Mouse (Mus musculus) ES-Bruce4 (cell line): ENCODE measurements around the gene Scfd2. TPM values are rescaled to one million over a fixed set of nuclear protein-coding genes. Genes with fewer than 3 reads are reported as not detected.

Experiments used
- H3K27ac ChIP-seq: 2 replicates; pipeline ENCODE4 v1.5.1; 2012; ENCODE audit warnings: low read length, inconsistent platforms; ENCODE audit not compliant: insufficient read depth
- H3K27me3 ChIP-seq: 2 replicates; pipeline ENCODE4 v1.6.1; 2012; ENCODE audit warnings: mild to moderate bottlenecking, low read length, inconsistent platforms; ENCODE audit not compliant: control insufficient read depth, poor library complexity, insufficient read depth, severe bottlenecking
- H3K36me3 ChIP-seq: 2 replicates; pipeline ENCODE4 v1.6.1; 2012; ENCODE audit warnings: inconsistent platforms, mild to moderate bottlenecking, low read length, moderate library complexity; ENCODE audit not compliant: control insufficient read depth, poor library complexity, insufficient read depth, severe bottlenecking
- H3K4me1 ChIP-seq: one replicate; pipeline ENCODE4 v1.8.1; 2011; ENCODE audit warnings: low read length; ENCODE audit not compliant: control insufficient read depth, insufficient read depth
- H3K4me3 ChIP-seq: 2 replicates; pipeline ENCODE4 v1.5.1; 2011; ENCODE audit warnings: low read depth, mild to moderate bottlenecking, low read length
- H3K9ac ChIP-seq: 2 replicates; pipeline ENCODE4 v1.6.1; 2012; ENCODE audit warnings: low read depth, mild to moderate bottlenecking, inconsistent platforms; ENCODE audit not compliant: poor library complexity, severe bottlenecking
- H3K9me3 ChIP-seq: replicated peaks from 2 replicates; pipeline ENCODE4 v1.6.1; 2012; ENCODE audit warnings: mild to moderate bottlenecking, low read length, inconsistent platforms; ENCODE audit not compliant: control insufficient read depth, poor library complexity, insufficient read depth, severe bottlenecking
- CTCF ChIP-seq: IDR thresholded peaks from one replicate; pipeline ENCODE4 v1.8.1; 2011; ENCODE audit warnings: low read depth, low read length
- EP300 ChIP-seq: IDR thresholded peaks from 2 replicates; pipeline ENCODE4 v1.6.1; 2011; ENCODE audit warnings: low read depth, low read length; ENCODE audit not compliant: insufficient read depth
- POLR2A ChIP-seq: IDR thresholded peaks from one replicate; pipeline ENCODE4 v1.8.1; 2011; ENCODE audit warnings: low read length; ENCODE audit not compliant: insufficient read depth
- polyA plus RNA-seq: library from polyadenylated mRNA; stranded (reverse); fragments of >200 nt; gene quantifications from 2 replicates; pipeline ENCODE4 v1.2.4, GENCODE M21; 2011; ENCODE audit warnings: low read depth; ENCODE audit not compliant: missing spikeins, insufficient read depth, insufficient read length

Scfd2 gene
- polyA plus RNA-seq, 1 experiment = 5.8 TPM

GRCm38 (mm10) chr5:74261016-74261415, 270.5 kb downstream of the Scfd2 start:
- Histone ChIP-seq H3K27ac (no peak overlapping the region), H3K4me3 (no peak overlapping the region), H3K27me3 (no peaks in the 10 kb centered on the region), H3K9ac (no peak overlapping the region), H3K9me3 (0 out of 2 replicates have a peak, but pooled peaks cover 2% of the 10 kb centered on the region), H3K36me3 (no peaks in the 10 kb centered on the region), H3K4me1 (peaks cover 7% of the 10 kb centered on the region)
- TF ChIP-seq CTCF (no peak), EP300 (no peak), POLR2A (no peak)

- Histone ChIP-seq H3K27ac (no peak overlapping the region), H3K9me3 (0 out of 2 replicates have a peak, but pooled peaks cover 2% of the 10 kb centered on the region), H3K27me3 (no peaks in the 10 kb centered on the region), H3K4me1 (peaks cover 3% of the 10 kb centered on the region), H3K9ac (no peak overlapping the region), H3K36me3 (no peaks in the 10 kb centered on the region), H3K4me3 (no peak overlapping the region)
- TF ChIP-seq CTCF (no peak), POLR2A (no peak), EP300 (no peak)
Observed at GRCm38 (mm10) chr5:74260378-74260809, 271.2 kb downstream of the Scfd2 start.

GRCm38 (mm10) chr5:74256705-74257104, 274.9 kb downstream of the Scfd2 start:
- Histone ChIP-seq H3K4me3 (no peak overlapping the region), H3K4me1 (no peaks in the 10 kb centered on the region), H3K27me3 (no peaks in the 10 kb centered on the region), H3K27ac (no peak overlapping the region), H3K36me3 (no peaks in the 10 kb centered on the region), H3K9me3 (0 out of 2 replicates have a peak, but pooled peaks cover 2% of the 10 kb centered on the region), H3K9ac (no peak overlapping the region)
- TF ChIP-seq CTCF (no peak), EP300 (no peak), POLR2A (no peak)

GRCm38 (mm10) chr5:74254996-74255395, 276.6 kb downstream of the Scfd2 start:
- Histone ChIP-seq H3K27ac (no peak overlapping the region), H3K36me3 (no peaks in the 10 kb centered on the region), H3K4me3 (no peak overlapping the region), H3K27me3 (no peaks in the 10 kb centered on the region), H3K4me1 (no peaks in the 10 kb centered on the region), H3K9ac (no peak overlapping the region), H3K9me3 (no peaks in the 10 kb centered on the region)
- TF ChIP-seq POLR2A = no peak
- TF ChIP-seq EP300 = no peak
- no peak for TF ChIP-seq CTCF

- Histone ChIP-seq H3K27ac (no peak overlapping the region), H3K9me3 (no peaks in the 10 kb centered on the region), H3K4me3 (no peak overlapping the region), H3K36me3 (no peaks in the 10 kb centered on the region), H3K4me1 (no peaks in the 10 kb centered on the region), H3K9ac (no peak overlapping the region), H3K27me3 (no peaks in the 10 kb centered on the region)
- TF ChIP-seq POLR2A (no peak), EP300 (no peak), CTCF (no peak)
Observed at GRCm38 (mm10) chr5:74253724-74254328, 277.7 kb downstream of the Scfd2 start.

- H3K4me3 ChIP-seq = no peak overlapping the region
- TF ChIP-seq POLR2A = no peak
- no peak for TF ChIP-seq EP300
- TF ChIP-seq CTCF = no peak
- no peaks in the 10 kb centered on the region for H3K4me1 ChIP-seq
Observed at GRCm38 (mm10) chr5:74252672-74253286, 278.8 kb downstream of the Scfd2 start.

More at GRCm38 (mm10) chr5:74252672-74253286, 278.8 kb downstream of the Scfd2 start:
- Histone ChIP-seq H3K36me3 (no peaks in the 10 kb centered on the region), H3K27me3 (no peaks in the 10 kb centered on the region), H3K27ac (no peak overlapping the region), H3K9ac (no peak overlapping the region), H3K9me3 (no peaks in the 10 kb centered on the region)
